Mouse (Mus musculus) spleen, adult 2 months (tissue): ENCODE measurements around the gene Bicc1.

Experiments
- CTCF ChIP-seq: fragments of 200-500 bp; IDR thresholded peaks from 2 replicates; pipeline ENCODE4 v1.5.1; 2011; ENCODE audit warnings: mild to moderate bottlenecking, inconsistent platforms; ENCODE audit not compliant: insufficient read depth, insufficient read length, insufficient replicate concordance; ENCODE audit errors: extremely low read depth
- POLR2A ChIP-seq: fragments of 200-500 bp; IDR thresholded peaks from 2 replicates; pipeline ENCODE4 v1.6.1; 2011; ENCODE audit warnings: low read depth, low read length, inconsistent platforms

- TF ChIP-seq CTCF = no peak
- TF ChIP-seq POLR2A = no peak
Observed at GRCm38 (mm10) chr10:71093312-71093711, 66.2 kb downstream of the Bicc1 start.
